Mouse (Mus musculus): ENCODE measurements around the gene Syce2. TPM values are rescaled to one million over a fixed set of nuclear protein-coding genes. Genes with fewer than 3 reads are reported as not detected.

Syce2 gene
- polyA plus RNA-seq, 1 experiment from 2014 or later: 60.7 TPM

DNA sequence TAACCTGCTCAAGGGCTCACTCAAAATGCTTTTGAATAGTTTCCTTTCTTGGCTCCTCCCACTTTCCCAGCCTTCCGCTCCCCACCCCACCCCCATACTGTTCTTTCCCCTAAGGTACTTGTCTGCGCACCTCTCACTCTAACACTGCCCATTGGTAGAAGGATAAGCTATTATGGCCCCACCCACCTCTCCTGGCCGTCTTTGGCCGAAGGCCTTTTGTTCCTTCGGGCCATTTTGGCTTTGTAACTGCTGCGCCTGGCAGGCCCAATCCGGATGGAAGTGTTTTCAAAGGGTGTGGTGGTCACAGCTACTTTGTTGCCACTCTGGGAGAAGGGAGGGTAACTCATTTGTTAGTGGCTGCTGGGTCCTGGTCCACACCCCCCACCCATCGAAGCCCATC, 43.4 kb downstream of the Syce2 start:
- H3K36me3 ChIP-seq (ENCODE audit: insufficient read depth, low read length): no peaks in the 10 kb centered on the region
- 85% methylated on average over 8 of the region's 8 CpGs for WGBS
- H3K9ac ChIP-seq (replicated peaks; ENCODE audit: low read length): no peak overlapping the region
- H3K27ac ChIP-seq (ENCODE audit: low read length): no peak overlapping the region
- H3K27me3 ChIP-seq (ENCODE audit: insufficient read depth, low read length): peaks cover 46% of the 10 kb centered on the region
- peaks cover 9% of the 10 kb centered on the region for H3K4me1 ChIP-seq (ENCODE audit: insufficient read depth, low read length)
- H3K9me3 ChIP-seq (ENCODE audit: low read length): 0 out of 2 replicates have a peak, but pooled peaks cover 2% of the 10 kb centered on the region
- no peak for ATAC-seq (ENCODE audit: low FRiP score, low TSS enrichment)
- no peak overlapping the region for H3K4me2 ChIP-seq (replicated peaks; ENCODE audit: low read depth, low read length)
- H3K4me3 ChIP-seq (ENCODE audit: low read length): no peak overlapping the region

DNA sequence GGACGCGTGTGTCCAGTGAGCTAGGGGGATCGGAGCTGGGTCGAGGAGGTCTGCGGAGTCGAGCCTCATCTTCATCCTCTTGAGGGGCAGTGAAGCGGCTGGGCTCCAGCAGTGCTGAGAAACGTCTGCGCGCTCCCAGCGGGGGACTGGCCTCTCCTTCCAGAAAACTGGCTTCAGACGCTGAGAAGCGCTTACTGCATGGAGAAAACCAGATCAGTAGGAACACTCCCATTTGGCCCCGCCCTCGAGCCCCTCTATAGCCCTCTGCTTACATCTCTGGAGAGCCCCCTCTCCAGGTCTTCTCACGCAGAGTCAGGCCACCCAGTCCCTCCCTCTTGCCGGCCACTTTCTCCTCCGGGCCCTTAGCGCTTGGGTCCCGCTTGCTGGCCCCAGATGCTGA, 45.9 kb downstream of the Syce2 start:
- Histone ChIP-seq H3K9me3 (ENCODE audit: low read length) (0 out of 2 replicates have a peak, but pooled peaks cover 2% of the 10 kb centered on the region), H3K27me3 (ENCODE audit: insufficient read depth, low read length) (peaks cover 24% of the 10 kb centered on the region), H3K9ac (replicated peaks; ENCODE audit: low read length) (no peak overlapping the region), H3K4me1 (ENCODE audit: insufficient read depth, low read length) (peaks cover 4% of the 10 kb centered on the region), H3K4me2 (replicated peaks; ENCODE audit: low read depth, low read length) (no peak overlapping the region), H3K36me3 (ENCODE audit: insufficient read depth, low read length) (no peaks in the 10 kb centered on the region), H3K27ac (ENCODE audit: low read length) (no peak overlapping the region), H3K4me3 (ENCODE audit: low read length) (no peak overlapping the region)
- ATAC-seq (ENCODE audit: low FRiP score, low TSS enrichment): no peak
- WGBS: 24% methylated on average over 20 of the region's 20 CpGs

GRCm38 (mm10) chr8:84918646-84919045, 46.7 kb downstream of the Syce2 start:
- H3K4me2 ChIP-seq (replicated peaks; ENCODE audit: low read depth, low read length): no peak overlapping the region
- 91% methylated on average over 15 of the region's 15 CpGs for WGBS
- no peak overlapping the region for H3K4me3 ChIP-seq (ENCODE audit: low read length)
- no peaks in the 10 kb centered on the region for H3K4me1 ChIP-seq (ENCODE audit: insufficient read depth, low read length)
- peaks cover 17% of the 10 kb centered on the region for H3K27me3 ChIP-seq (ENCODE audit: insufficient read depth, low read length)
- H3K36me3 ChIP-seq (ENCODE audit: insufficient read depth, low read length): no peaks in the 10 kb centered on the region
- no peak for ATAC-seq (ENCODE audit: low FRiP score, low TSS enrichment)
- 0 out of 2 replicates have a peak, but pooled peaks cover 2% of the 10 kb centered on the region for H3K9me3 ChIP-seq (ENCODE audit: low read length)
- no peak overlapping the region for H3K9ac ChIP-seq (replicated peaks; ENCODE audit: low read length)
- H3K27ac ChIP-seq (ENCODE audit: low read length): no peak overlapping the region

DNA sequence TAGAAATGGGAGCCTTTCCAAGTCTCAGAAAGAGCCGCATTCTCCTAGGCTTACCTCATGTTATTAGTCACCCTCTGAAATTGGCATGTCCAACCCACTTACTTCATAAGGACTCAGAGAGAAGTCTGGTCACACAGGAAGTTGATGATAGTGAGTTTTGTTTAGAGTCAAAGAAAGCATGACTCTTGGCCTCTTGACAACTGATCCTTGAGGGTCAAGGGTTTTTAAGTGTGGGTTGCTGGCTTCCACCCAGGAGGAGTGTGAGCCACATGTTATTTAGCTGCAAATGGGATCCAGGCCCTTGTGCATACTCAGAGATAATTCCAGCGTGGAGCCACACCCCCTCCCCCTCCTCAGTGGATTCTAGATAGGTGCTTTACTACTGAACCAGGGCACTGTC, 49.7 kb downstream of the Syce2 start:
- no peaks in the 10 kb centered on the region for H3K36me3 ChIP-seq (ENCODE audit: insufficient read depth, low read length)
- no peak overlapping the region for H3K4me2 ChIP-seq (replicated peaks; ENCODE audit: low read depth, low read length)
- H3K4me1 ChIP-seq (ENCODE audit: insufficient read depth, low read length): no peaks in the 10 kb centered on the region
- H3K9ac ChIP-seq (replicated peaks; ENCODE audit: low read length): no peak overlapping the region
- 77% methylated on average over 2 of the region's 2 CpGs for WGBS
- no peak overlapping the region for H3K27ac ChIP-seq (ENCODE audit: low read length)
- peaks cover 11% of the 10 kb centered on the region for H3K27me3 ChIP-seq (ENCODE audit: insufficient read depth, low read length)
- no peak for ATAC-seq (ENCODE audit: low FRiP score, low TSS enrichment)
- H3K4me3 ChIP-seq (ENCODE audit: low read length): no peak overlapping the region
- no peaks in the 10 kb centered on the region for H3K9me3 ChIP-seq (ENCODE audit: low read length)

DNA sequence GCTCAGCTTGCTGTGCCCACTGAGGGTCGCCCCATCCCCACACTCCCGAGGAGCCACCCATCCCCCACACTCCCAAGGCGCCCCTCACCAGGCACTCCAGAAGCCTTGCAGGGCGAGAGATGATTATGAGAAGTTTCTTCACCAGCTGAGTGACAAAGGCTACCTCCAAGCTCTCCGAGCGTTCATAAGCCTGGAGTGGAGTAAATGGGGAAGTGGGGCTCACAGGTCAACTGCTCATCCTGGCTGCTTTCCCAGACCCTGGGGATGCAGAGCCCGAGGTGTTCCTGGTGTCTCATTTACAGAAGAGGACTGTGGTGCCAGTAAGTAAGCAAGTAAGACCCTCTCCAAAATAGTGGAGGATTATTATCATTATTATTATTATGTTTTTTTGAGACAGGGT, 53.6 kb downstream of the Syce2 start:
- H3K27me3 ChIP-seq (ENCODE audit: insufficient read depth, low read length): peaks cover 19% of the 10 kb centered on the region
- H3K9ac ChIP-seq (replicated peaks; ENCODE audit: low read length): no peak overlapping the region
- no peak overlapping the region for H3K27ac ChIP-seq (ENCODE audit: low read length)
- no peak overlapping the region for H3K4me2 ChIP-seq (replicated peaks; ENCODE audit: low read depth, low read length)
- 64% methylated on average over 7 of the region's 7 CpGs for WGBS
- H3K36me3 ChIP-seq (ENCODE audit: insufficient read depth, low read length): no peaks in the 10 kb centered on the region
- no peaks in the 10 kb centered on the region for H3K9me3 ChIP-seq (ENCODE audit: low read length)
- no peak overlapping the region for H3K4me3 ChIP-seq (ENCODE audit: low read length)
- ATAC-seq (ENCODE audit: low FRiP score, low TSS enrichment): no peak
- H3K4me1 ChIP-seq (ENCODE audit: insufficient read depth, low read length): peaks cover 9% of the 10 kb centered on the region

DNA sequence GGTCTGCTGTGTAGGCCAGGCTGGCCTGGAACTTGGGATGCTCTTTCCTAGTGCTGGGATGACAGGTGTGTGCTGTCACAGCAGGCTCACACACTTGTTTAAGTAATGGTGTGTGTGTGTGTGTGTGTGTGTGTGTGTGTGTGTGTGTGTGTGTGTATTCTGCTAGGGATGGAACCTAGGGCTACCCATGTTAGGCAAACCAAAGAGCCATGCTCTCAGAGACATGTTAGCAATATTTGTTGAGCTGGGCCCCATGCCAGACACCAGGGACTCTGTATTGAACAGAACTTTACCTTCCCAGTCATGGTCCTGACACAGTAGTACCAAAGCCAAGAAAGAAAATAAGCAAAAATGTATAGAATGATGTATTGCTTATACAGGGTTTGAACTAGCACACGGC, 55.6 kb downstream of the Syce2 start:
- ATAC-seq (ENCODE audit: low FRiP score, low TSS enrichment): no peak
- Histone ChIP-seq H3K9me3 (ENCODE audit: low read length) (no peaks in the 10 kb centered on the region), H3K9ac (replicated peaks; ENCODE audit: low read length) (no peak overlapping the region), H3K4me2 (replicated peaks; ENCODE audit: low read depth, low read length) (no peak overlapping the region), H3K4me1 (ENCODE audit: insufficient read depth, low read length) (peaks cover 9% of the 10 kb centered on the region), H3K4me3 (ENCODE audit: low read length) (no peak overlapping the region), H3K27ac (ENCODE audit: low read length) (no peak overlapping the region), H3K36me3 (ENCODE audit: insufficient read depth, low read length) (no peaks in the 10 kb centered on the region), H3K27me3 (ENCODE audit: insufficient read depth, low read length) (peaks cover 29% of the 10 kb centered on the region)
- 81% methylated on average over 1 of the region's 1 CpGs for WGBS

- Histone ChIP-seq H3K27me3 (ENCODE audit: insufficient read depth, low read length) (peaks cover 30% of the 10 kb centered on the region), H3K36me3 (ENCODE audit: insufficient read depth, low read length) (no peaks in the 10 kb centered on the region), H3K4me1 (ENCODE audit: insufficient read depth, low read length) (peaks cover 9% of the 10 kb centered on the region), H3K9me3 (ENCODE audit: low read length) (no peaks in the 10 kb centered on the region), H3K9ac (replicated peaks; ENCODE audit: low read length) (no peak overlapping the region), H3K4me2 (replicated peaks; ENCODE audit: low read depth, low read length) (peak overlapping the region; percentile 68), H3K4me3 (ENCODE audit: low read length) (peak overlapping the region; percentile 42), H3K27ac (ENCODE audit: low read length) (no peak overlapping the region)
- WGBS: 3% methylated on average over 46 of the region's 52 CpGs
- peak; percentile 81 for ATAC-seq (ENCODE audit: low FRiP score, low TSS enrichment)
Observed at GRCm38 (mm10) chr8:84928456-84929306, 56.8 kb downstream of the Syce2 start.

- no peak overlapping the region for H3K9ac ChIP-seq (replicated peaks; ENCODE audit: low read length)
- H3K36me3 ChIP-seq (ENCODE audit: insufficient read depth, low read length): no peaks in the 10 kb centered on the region
- ATAC-seq (ENCODE audit: low FRiP score, low TSS enrichment): no peak
- no peak overlapping the region for H3K4me2 ChIP-seq (replicated peaks; ENCODE audit: low read depth, low read length)
- WGBS: 75% methylated on average over 13 of the region's 13 CpGs
- no peaks in the 10 kb centered on the region for H3K9me3 ChIP-seq (ENCODE audit: low read length)
- H3K27me3 ChIP-seq (ENCODE audit: insufficient read depth, low read length): peaks cover 49% of the 10 kb centered on the region
- no peak overlapping the region for H3K27ac ChIP-seq (ENCODE audit: low read length)
- peaks cover 15% of the 10 kb centered on the region for H3K4me1 ChIP-seq (ENCODE audit: insufficient read depth, low read length)
- no peak overlapping the region for H3K4me3 ChIP-seq (ENCODE audit: low read length)
Observed at GRCm38 (mm10) chr8:84930582-84930981, 58.7 kb downstream of the Syce2 start.

DNA sequence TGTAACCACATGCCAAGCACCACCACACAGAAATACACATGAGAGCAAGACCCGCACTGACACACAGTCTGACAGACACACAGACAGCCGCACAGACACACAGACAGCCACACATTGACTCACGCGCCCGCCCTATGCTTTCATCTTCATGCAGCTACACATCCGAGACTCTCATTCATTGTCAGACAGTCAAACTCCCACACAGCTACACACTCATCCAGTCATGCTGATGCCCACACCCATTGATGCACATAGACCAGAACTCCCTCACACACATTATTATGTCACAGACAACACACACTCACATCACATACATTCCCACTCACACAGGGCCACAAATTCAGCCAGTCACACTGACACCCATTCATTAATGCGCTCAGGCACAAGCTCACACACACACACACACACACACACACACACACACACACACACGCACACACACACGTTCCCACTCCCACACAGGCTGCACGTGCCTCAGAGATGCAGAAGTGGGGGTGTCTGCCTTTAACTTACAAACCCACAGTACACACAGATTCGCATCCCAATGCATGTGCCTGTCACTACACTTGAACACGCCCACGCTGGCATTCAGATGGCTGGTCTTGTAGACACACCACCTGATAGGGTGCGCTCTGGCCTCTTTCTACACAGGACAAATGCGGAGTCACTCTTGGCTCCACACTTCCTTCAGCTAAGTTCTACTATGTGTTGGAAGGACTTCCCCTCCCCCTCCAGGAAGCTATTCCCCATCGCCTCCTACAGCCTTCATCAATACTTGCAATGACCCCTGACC, 62.1 kb downstream of the Syce2 start:
- no peak overlapping the region for H3K4me3 ChIP-seq (ENCODE audit: low read length)
- H3K9me3 ChIP-seq (ENCODE audit: low read length): no peaks in the 10 kb centered on the region
- no peak overlapping the region for H3K4me2 ChIP-seq (replicated peaks; ENCODE audit: low read depth, low read length)
- peaks cover 20% of the 10 kb centered on the region for H3K4me1 ChIP-seq (ENCODE audit: insufficient read depth, low read length)
- H3K36me3 ChIP-seq (ENCODE audit: insufficient read depth, low read length): no peaks in the 10 kb centered on the region
- ATAC-seq (ENCODE audit: low FRiP score, low TSS enrichment): no peak
- peaks cover 76% of the 10 kb centered on the region for H3K27me3 ChIP-seq (ENCODE audit: insufficient read depth, low read length)
- 72% methylated on average over 16 of the region's 16 CpGs for WGBS
- no peak overlapping the region for H3K9ac ChIP-seq (replicated peaks; ENCODE audit: low read length)
- H3K27ac ChIP-seq (ENCODE audit: low read length): no peak overlapping the region

DNA sequence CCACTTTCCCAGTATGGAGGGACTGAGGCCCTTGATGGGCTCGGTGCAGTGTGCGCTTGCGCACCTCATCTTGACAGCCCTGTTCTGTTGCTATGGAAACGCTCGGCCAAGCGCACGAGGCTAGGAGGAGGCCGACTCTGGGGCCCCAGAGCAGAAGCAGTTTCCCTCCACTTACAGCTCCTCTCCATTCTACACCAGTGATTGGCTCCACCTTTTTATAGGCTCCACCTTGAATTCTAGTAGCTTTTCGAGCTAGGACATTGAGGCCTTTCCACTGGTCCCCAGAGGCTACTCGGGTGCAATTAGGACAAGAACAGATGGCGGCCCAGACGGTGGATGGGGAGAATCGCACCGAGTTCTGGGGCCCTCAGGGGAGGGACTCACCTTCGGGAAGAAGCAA, 62.9 kb downstream of the Syce2 start:
- 0 out of 2 replicates have a peak overlapping the region, but pooled peaks have one; percentile 2 for H3K4me2 ChIP-seq (replicated peaks; ENCODE audit: low read depth, low read length)
- no peaks in the 10 kb centered on the region for H3K36me3 ChIP-seq (ENCODE audit: insufficient read depth, low read length)
- H3K4me1 ChIP-seq (ENCODE audit: insufficient read depth, low read length): peaks cover 17% of the 10 kb centered on the region
- no peak overlapping the region for H3K27ac ChIP-seq (ENCODE audit: low read length)
- H3K9ac ChIP-seq (replicated peaks; ENCODE audit: low read length): no peak overlapping the region
- peaks cover 67% of the 10 kb centered on the region for H3K27me3 ChIP-seq (ENCODE audit: insufficient read depth, low read length)
- peak; percentile 33; the same call in 1 of the 2 replicates for ATAC-seq (ENCODE audit: low FRiP score, low TSS enrichment)
- H3K9me3 ChIP-seq (ENCODE audit: low read length): no peaks in the 10 kb centered on the region
- 1% methylated on average over 15 of the region's 15 CpGs for WGBS
- H3K4me3 ChIP-seq (ENCODE audit: low read length): no peak overlapping the region
